Mouse (Mus musculus) embryonic fibroblast, embryonic 13.5 days (primary cell): ENCODE measurements around the gene Fam107b.

Source experiments
- CTCF ChIP-seq: IDR thresholded peaks from 2 replicates; pipeline ENCODE4 v1.5.1; 2011; ENCODE audit warnings: mild to moderate bottlenecking, control low read depth, low read length, moderate library complexity, borderline replicate concordance; ENCODE audit not compliant: insufficient read depth
- POLR2A ChIP-seq: IDR thresholded peaks from 2 replicates; pipeline ENCODE4 v1.6.1; 2011; ENCODE audit warnings: low read depth, mild to moderate bottlenecking, control low read depth, low read length, moderate library complexity

DNA sequence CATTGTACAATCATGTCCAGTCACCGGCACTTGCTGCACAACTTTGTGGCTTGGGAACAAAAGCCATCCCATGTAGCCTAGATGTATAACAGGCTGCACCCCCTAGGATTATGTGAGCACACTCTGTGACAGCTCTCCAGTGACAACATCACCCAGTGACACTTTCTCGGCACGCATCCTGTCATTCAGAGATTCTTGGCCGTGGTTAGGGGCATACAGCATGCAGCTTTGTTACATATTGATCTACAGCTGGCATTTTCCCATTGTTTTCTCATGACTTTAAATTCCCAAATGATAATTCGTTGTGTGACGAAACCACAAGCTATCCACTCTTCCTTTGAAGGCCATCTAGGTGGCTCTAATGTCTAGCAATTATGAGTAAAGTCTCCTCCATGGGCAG lies 58.8 kb downstream of the Fam107b start:
- no peak for TF ChIP-seq CTCF
- TF ChIP-seq POLR2A, result no peak
